Mouse (Mus musculus): ENCODE results near the gene Map4k2. TPM values are rescaled to one million over a fixed set of nuclear protein-coding genes. Genes with fewer than 3 reads are reported as not detected.

The Map4k2 gene
- polyA plus RNA-seq, 1 experiment from 2014 or later: 14.3 TPM

DNA sequence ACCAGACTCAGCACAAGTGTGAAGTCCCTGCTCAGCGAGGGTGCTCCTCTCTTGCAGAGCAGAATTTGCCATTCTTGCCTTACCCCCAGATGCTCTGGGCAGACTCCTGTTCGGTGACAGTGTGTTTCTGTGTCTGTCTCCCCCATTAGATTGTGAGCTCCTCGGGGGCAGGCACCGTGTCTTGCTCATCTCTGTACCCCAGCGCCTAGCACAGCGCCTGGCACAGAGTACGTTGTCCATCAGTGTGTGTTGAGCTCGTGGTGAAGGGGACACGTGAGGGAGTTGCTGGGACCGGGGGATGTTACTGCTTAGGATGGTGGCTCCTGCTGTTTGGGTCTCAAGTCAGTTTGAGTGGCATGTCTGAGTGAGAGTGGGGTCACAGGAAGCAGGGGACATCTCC lies 62.9 kb downstream of the Map4k2 start:
- H3K27ac ChIP-seq (replicated peaks; ENCODE audit: low read depth, low read length): no peak overlapping the region
- no peak overlapping the region for H3K4me3 ChIP-seq (replicated peaks; ENCODE audit: low read depth, low read length)
- ATAC-seq (ENCODE audit: low FRiP score, low TSS enrichment) (no peak), DNase-seq (no peak)
- H3K27me3 ChIP-seq (ENCODE audit: control insufficient read depth, insufficient read depth, low read length): peaks cover 12% of the 10 kb centered on the region; the same call in 1 of the 2 replicates
- no peak overlapping the region; the same call in 1 of the 2 replicates for H3K9ac ChIP-seq (replicated peaks; ENCODE audit: low read length)
- no peaks in the 10 kb centered on the region for H3K36me3 ChIP-seq (ENCODE audit: control insufficient read depth, insufficient read depth, low read length)
- H3K9me3 ChIP-seq (ENCODE audit: control insufficient read depth, low read length): no peaks in the 10 kb centered on the region
- peaks cover 22% of the 10 kb centered on the region for H3K4me1 ChIP-seq (ENCODE audit: control insufficient read depth, insufficient read depth, low read length)
- WGBS: 81% methylated on average over 10 of the region's 10 CpGs
- no peak overlapping the region for H3K4me2 ChIP-seq (ENCODE audit: low read length)

Small RNAs within 50 kb of the gene (microRNA-seq; reads per million reads assigned to microRNA genes)
- gene Mir6989: not detected

Other genes with a start within 250 kb of the Map4k2 start
- not detected in 2 replicates for gene AC131692.1, start 246.7 kb upstream of the Map4k2 start, polyA plus RNA-seq (2014; fragmentation: Nextera tagmentation; extraction: Ambion mirVana)
- 0.31 and 0.49 TPM in 2 replicates for gene Naaladl1, start 235.4 kb upstream of the Map4k2 start, polyA plus RNA-seq (2014; fragmentation: Nextera tagmentation; extraction: Ambion mirVana)
- gene Sac3d1, start 222.5 kb upstream of the Map4k2 start, polyA plus RNA-seq (2014; fragmentation: Nextera tagmentation; extraction: Ambion mirVana): 45.8 and 56.6 TPM in 2 replicates
- 49.8 and 67.4 TPM in 2 replicates for gene Snx15, start 212.8 kb upstream of the Map4k2 start, polyA plus RNA-seq (2014; fragmentation: Nextera tagmentation; extraction: Ambion mirVana)
- gene Batf2, start 200.2 kb upstream of the Map4k2 start, polyA plus RNA-seq (2014; fragmentation: Nextera tagmentation; extraction: Ambion mirVana): 0.25 TPM in 1 of 2 replicates, not detected in the other
- gene Arl2, start 199.6 kb upstream of the Map4k2 start, polyA plus RNA-seq (2014; fragmentation: Nextera tagmentation; extraction: Ambion mirVana): 104 and 145 TPM in 2 replicates
- not detected in 2 replicates for gene Majin, start 156.7 kb upstream of the Map4k2 start, polyA plus RNA-seq (2014; fragmentation: Nextera tagmentation; extraction: Ambion mirVana)
- not detected in 2 replicates for gene Gpha2, start 114.8 kb upstream of the Map4k2 start, polyA plus RNA-seq (2014; fragmentation: Nextera tagmentation; extraction: Ambion mirVana)
- gene Ppp2r5b, start 105.3 kb upstream of the Map4k2 start, polyA plus RNA-seq (2014; fragmentation: Nextera tagmentation; extraction: Ambion mirVana): 117 and 142 TPM in 2 replicates
- 13.7 and 15.4 TPM in 2 replicates for gene Atg2a, start 99.5 kb upstream of the Map4k2 start, polyA plus RNA-seq (2014; fragmentation: Nextera tagmentation; extraction: Ambion mirVana)
- gene Ehd1, start 64.4 kb upstream of the Map4k2 start, polyA plus RNA-seq (2014; fragmentation: Nextera tagmentation; extraction: Ambion mirVana): 75.0 and 80.1 TPM in 2 replicates
- gene Cdc42bpg, start 34.7 kb upstream of the Map4k2 start, polyA plus RNA-seq (2014; fragmentation: Nextera tagmentation; extraction: Ambion mirVana): 0.43 and 1.3 TPM in 2 replicates
- gene Men1, start 6.2 kb upstream of the Map4k2 start, polyA plus RNA-seq (2014; fragmentation: Nextera tagmentation; extraction: Ambion mirVana): 54.8 and 55.4 TPM in 2 replicates
- gene Sf1, start 22.6 kb downstream of the Map4k2 start, polyA plus RNA-seq (2014; fragmentation: Nextera tagmentation; extraction: Ambion mirVana): 99.6 and 125 TPM in 2 replicates
- gene Pygm, start 43.3 kb downstream of the Map4k2 start, polyA plus RNA-seq (2014; fragmentation: Nextera tagmentation; extraction: Ambion mirVana): 2.0 and 2.9 TPM in 2 replicates
- 32.9 and 58.5 TPM in 2 replicates for gene Rasgrp2, start 58.2 kb downstream of the Map4k2 start, polyA plus RNA-seq (2014; fragmentation: Nextera tagmentation; extraction: Ambion mirVana)
- gene Nrxn2, start 77.6 kb downstream of the Map4k2 start, polyA plus RNA-seq (2014; fragmentation: Nextera tagmentation; extraction: Ambion mirVana): 54.1 and 105 TPM in 2 replicates
- gene Slc22a12, start 201.9 kb downstream of the Map4k2 start, polyA plus RNA-seq (2014; fragmentation: Nextera tagmentation; extraction: Ambion mirVana): not detected in 2 replicates